Mouse (Mus musculus): ENCODE measurements around the gene Tmem151b. TPM values are rescaled to one million over a fixed set of nuclear protein-coding genes. Genes with fewer than 3 reads are reported as not detected.

Gene Tmem151b
- polyA plus RNA-seq, 1 experiment from 2014 or later = 0.12 TPM

DNA sequence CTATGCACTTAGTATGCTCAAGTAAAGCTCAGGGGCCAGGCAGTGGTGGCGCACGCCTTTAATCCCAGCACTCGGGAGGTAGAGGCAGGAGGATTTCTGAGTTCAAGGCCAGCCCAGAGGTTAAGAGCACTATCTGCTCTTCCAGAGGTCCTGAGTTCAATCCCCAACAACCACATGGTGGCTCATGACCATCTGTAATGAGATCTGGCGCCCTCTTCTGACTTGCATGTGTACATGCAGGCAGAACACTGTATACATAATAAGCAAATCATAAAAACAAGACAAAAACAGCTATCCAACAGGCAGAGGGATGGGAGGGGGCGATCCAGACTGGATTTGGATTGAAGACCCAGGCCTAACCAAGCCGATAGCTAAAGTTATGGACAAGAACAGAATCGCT, 29.4 kb upstream of the Tmem151b start:
- Histone ChIP-seq H3K9ac (ENCODE audit: low read depth, low read length) (no peak overlapping the region), H3K27me3 (ENCODE audit: control insufficient read depth, insufficient read depth, low read depth, low read length) (no peaks in the 10 kb centered on the region), H3K9me3 (replicated peaks; ENCODE audit: control insufficient read depth, low read length) (no peaks in the 10 kb centered on the region), H3K36me3 (ENCODE audit: control insufficient read depth, insufficient read depth) (no peaks in the 10 kb centered on the region), H3K4me1 (ENCODE audit: control insufficient read depth, low read depth, low read length) (peaks cover 45% of the 10 kb centered on the region), H3K4me2 (ENCODE audit: low read depth, low read length) (no peak overlapping the region), H3K4me3 (ENCODE audit: low read depth, low read length) (no peak overlapping the region), H3K27ac (ENCODE audit: low read length) (no peak overlapping the region)
- ATAC-seq (ENCODE audit: low read depth) = no peak
- WGBS (ENCODE audit: insufficient replicate concordance) = 56% methylated on average over 7 of the region's 7 CpGs

DNA sequence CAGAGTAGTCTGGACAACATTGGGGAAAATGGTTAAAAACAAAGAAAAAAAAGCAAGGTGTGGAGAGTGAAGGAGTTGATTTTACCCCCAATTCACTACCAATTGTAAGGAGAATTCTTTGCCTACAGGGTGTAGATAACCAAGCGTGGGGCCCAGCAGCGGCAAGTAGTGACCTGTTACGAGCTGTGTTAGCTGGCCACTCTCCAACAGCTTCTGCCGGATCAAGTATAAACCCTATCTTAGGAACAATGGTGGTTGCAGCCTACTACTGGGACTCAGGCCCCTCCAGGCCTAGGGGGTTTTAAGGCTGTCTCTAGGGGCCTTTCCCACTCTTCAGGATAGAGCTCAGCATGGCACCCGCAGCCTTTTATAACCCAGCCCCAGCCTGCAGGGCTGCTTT, 28.8 kb upstream of the Tmem151b start:
- H3K4me3 ChIP-seq (ENCODE audit: low read depth, low read length) = no peak overlapping the region
- peaks cover 39% of the 10 kb centered on the region for H3K4me1 ChIP-seq (ENCODE audit: control insufficient read depth, low read depth, low read length)
- WGBS (ENCODE audit: insufficient replicate concordance) = 43% methylated on average over 5 of the region's 5 CpGs
- no peak overlapping the region for H3K9ac ChIP-seq (ENCODE audit: low read depth, low read length)
- no peak overlapping the region for H3K4me2 ChIP-seq (ENCODE audit: low read depth, low read length)
- no peak overlapping the region for H3K27ac ChIP-seq (ENCODE audit: low read length)
- ATAC-seq (ENCODE audit: low read depth) = no peak
- no peaks in the 10 kb centered on the region for H3K27me3 ChIP-seq (ENCODE audit: control insufficient read depth, insufficient read depth, low read depth, low read length)
- no peaks in the 10 kb centered on the region for H3K9me3 ChIP-seq (replicated peaks; ENCODE audit: control insufficient read depth, low read length)
- H3K36me3 ChIP-seq (ENCODE audit: control insufficient read depth, insufficient read depth) = no peaks in the 10 kb centered on the region

DNA sequence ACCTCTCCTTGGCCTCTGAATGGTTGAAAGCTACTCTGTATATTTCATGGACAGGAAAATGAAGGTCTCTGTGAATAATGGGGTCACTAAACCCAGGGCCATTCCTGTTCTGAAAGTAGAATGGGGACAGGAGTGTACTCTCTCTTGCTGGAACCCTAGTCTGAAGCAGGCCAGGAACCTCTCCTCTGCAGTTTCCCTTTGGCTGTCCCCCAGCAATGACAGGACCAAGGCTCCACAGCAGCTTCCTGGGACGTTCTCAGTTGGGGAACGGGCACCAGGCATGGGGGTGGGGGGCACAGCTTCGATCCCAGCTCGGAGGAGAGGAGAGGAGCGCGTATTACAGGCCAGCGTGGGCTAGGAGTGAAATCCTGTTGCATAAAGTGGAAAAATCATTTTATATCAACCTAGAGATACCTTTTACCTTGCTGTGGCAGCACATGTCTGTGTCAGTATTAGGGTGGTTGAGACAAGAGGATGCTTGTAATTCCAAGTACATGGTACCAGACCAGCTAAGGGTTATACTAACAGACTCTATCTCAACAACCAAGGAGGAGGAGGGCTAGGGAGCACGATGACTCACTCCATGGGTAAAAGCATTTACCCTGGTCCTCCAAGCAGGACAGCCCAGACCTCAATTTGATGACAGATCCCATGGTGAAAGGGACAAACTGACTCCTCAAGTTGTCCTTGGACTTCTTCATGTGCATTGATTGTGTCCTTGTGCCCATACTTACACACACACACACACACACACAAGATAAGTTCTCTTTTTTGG, 25.8 kb upstream of the Tmem151b start:
- H3K36me3 ChIP-seq (ENCODE audit: control insufficient read depth, insufficient read depth) = peaks cover 14% of the 10 kb centered on the region
- H3K4me2 ChIP-seq (ENCODE audit: low read depth, low read length) = no peak overlapping the region
- H3K27me3 ChIP-seq (ENCODE audit: control insufficient read depth, insufficient read depth, low read depth, low read length) = no peaks in the 10 kb centered on the region
- peaks cover 23% of the 10 kb centered on the region for H3K4me1 ChIP-seq (ENCODE audit: control insufficient read depth, low read depth, low read length)
- no peak overlapping the region for H3K4me3 ChIP-seq (ENCODE audit: low read depth, low read length)
- no peak overlapping the region for H3K9ac ChIP-seq (ENCODE audit: low read depth, low read length)
- ATAC-seq (ENCODE audit: low read depth) = no peak
- no peaks in the 10 kb centered on the region for H3K9me3 ChIP-seq (replicated peaks; ENCODE audit: control insufficient read depth, low read length)
- peak overlapping the region; percentile 94 for H3K27ac ChIP-seq (ENCODE audit: low read length)
- WGBS (ENCODE audit: insufficient replicate concordance) = 87% methylated on average over 8 of the region's 8 CpGs

DNA sequence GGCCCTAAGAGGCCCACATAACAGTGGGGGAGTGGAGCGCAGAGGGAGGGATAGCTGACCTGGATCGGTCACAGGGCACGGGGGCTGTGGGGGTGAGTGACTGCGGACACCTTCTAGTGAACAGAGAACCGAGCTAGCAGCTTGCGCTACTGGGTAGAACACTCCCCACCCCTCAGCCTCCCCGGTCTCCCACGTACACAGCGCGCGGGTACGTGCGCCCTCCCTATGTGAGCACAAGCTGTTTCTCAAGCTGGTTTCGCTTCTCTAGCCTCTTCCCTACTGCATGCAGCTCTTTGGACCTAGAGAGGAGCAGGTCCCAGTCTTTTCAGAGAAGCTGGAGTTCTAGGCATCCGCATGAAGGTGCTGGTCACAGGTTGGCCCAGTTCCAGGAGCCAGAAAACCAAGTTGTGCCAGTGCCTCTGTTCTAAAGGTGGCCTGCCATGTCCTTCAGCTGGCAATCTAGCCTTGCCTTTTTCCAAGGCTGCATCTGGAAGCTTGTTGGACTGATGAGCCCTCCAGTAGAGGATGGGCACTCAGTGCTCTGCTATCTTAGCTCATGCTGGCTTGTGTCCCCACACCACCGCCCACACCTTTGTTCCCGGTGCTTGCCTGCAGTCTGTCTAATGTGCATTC, 24.8 kb upstream of the Tmem151b start:
- peak overlapping the region; percentile 93 for H3K4me3 ChIP-seq (ENCODE audit: low read depth, low read length)
- H3K27ac ChIP-seq (ENCODE audit: low read length) = peak overlapping the region; percentile 94
- peaks cover 26% of the 10 kb centered on the region for H3K4me1 ChIP-seq (ENCODE audit: control insufficient read depth, low read depth, low read length)
- WGBS (ENCODE audit: insufficient replicate concordance) = 1% methylated on average over 17 of the region's 17 CpGs
- H3K9me3 ChIP-seq (replicated peaks; ENCODE audit: control insufficient read depth, low read length) = no peaks in the 10 kb centered on the region
- H3K4me2 ChIP-seq (ENCODE audit: low read depth, low read length) = peak overlapping the region; percentile 97
- peak overlapping the region; percentile 96 for H3K9ac ChIP-seq (ENCODE audit: low read depth, low read length)
- ATAC-seq (ENCODE audit: low read depth) = peak; percentile 67
- peaks cover 25% of the 10 kb centered on the region for H3K36me3 ChIP-seq (ENCODE audit: control insufficient read depth, insufficient read depth)
- H3K27me3 ChIP-seq (ENCODE audit: control insufficient read depth, insufficient read depth, low read depth, low read length) = no peaks in the 10 kb centered on the region

DNA sequence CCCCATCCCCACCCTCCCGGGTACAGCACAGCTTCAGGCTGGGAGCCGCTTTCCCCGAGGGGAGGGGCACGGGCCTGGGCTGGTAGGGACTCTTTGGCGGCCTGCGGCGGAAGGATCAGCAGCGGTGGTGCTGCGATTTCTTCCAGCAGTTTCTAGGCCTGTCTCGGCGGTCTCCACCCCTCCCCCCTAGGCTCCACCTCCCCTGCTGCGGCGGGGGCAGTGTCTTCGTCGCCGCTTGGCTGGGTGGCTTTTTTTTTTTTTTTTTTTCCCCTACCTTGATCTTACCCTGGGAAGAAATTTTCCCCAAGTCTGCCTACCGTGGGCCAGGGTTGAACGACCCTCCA, 24.3 kb upstream of the Tmem151b start:
- 1% methylated on average over 18 of the region's 18 CpGs for WGBS (ENCODE audit: insufficient replicate concordance)
- Histone ChIP-seq H3K4me2 (ENCODE audit: low read depth, low read length) (peak overlapping the region; percentile 97), H3K36me3 (ENCODE audit: control insufficient read depth, insufficient read depth) (peaks cover 30% of the 10 kb centered on the region), H3K9me3 (replicated peaks; ENCODE audit: control insufficient read depth, low read length) (no peaks in the 10 kb centered on the region), H3K4me1 (ENCODE audit: control insufficient read depth, low read depth, low read length) (peaks cover 26% of the 10 kb centered on the region), H3K27me3 (ENCODE audit: control insufficient read depth, insufficient read depth, low read depth, low read length) (no peaks in the 10 kb centered on the region), H3K4me3 (ENCODE audit: low read depth, low read length) (peak overlapping the region; percentile 93), H3K27ac (ENCODE audit: low read length) (peak overlapping the region; percentile 94), H3K9ac (ENCODE audit: low read depth, low read length) (peak overlapping the region; percentile 96)
- ATAC-seq (ENCODE audit: low read depth) = peak; percentile 69

DNA sequence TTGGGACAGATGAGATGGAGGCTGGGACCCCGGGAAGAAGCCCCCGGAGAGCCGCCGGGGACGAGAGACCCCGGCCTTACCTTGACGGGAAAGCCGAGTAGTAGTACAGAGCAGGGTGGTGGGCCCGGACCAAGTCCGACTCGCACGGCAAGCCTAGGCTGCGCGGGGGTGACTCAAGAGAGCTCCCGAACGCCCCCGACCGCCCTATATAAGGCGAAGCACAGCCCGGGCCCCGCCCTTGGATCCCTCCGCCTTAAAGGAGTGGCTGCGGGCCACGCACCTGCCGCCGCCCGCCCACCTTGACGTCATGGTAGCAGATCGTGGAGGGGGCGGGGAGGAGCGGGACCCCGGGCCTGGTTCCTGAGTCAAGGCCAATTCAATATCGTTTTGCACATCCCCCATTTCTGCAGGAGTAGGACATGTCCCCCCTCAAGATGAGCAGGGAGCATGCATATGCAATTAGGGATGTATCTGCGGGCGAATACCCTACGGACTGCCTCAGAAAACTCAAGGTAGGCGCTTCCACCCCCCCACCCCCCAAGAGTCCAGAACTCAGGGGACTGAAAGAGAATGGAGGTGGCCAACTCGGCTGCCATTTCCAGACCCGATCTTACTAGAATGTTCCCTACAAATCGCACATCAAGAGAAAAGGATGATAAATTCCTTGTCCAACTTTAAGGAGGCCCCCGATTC, 23.8 kb upstream of the Tmem151b start, which contains the start of gene Hsp90ab1:
TSS of gene Hsp90ab1 (minus strand) at position 185 of the 693 bp plus-strand sequence.
- peak within 1 kb of the TSS; percentile 93 for H3K4me3 ChIP-seq (ENCODE audit: low read depth, low read length)
- H3K4me2 ChIP-seq (ENCODE audit: low read depth, low read length) = peak within 1 kb of the TSS; percentile 97
- WGBS (ENCODE audit: insufficient replicate concordance) = 0% methylated on average over 41 of the region's 41 CpGs
- no peaks in the 10 kb centered on the region for H3K9me3 ChIP-seq (replicated peaks; ENCODE audit: control insufficient read depth, low read length)
- H3K27ac ChIP-seq (ENCODE audit: low read length) = peak within 1 kb of the TSS; percentile 94
- ATAC-seq (ENCODE audit: low read depth) = peak; percentile 80
- peaks cover 24% of the 10 kb centered on the region for H3K4me1 ChIP-seq (ENCODE audit: control insufficient read depth, low read depth, low read length)
- no peaks in the 10 kb centered on the region for H3K27me3 ChIP-seq (ENCODE audit: control insufficient read depth, insufficient read depth, low read depth, low read length)
- peak within 1 kb of the TSS; percentile 96 for H3K9ac ChIP-seq (ENCODE audit: low read depth, low read length)
- peaks cover 35% of the 10 kb centered on the region for H3K36me3 ChIP-seq (ENCODE audit: control insufficient read depth, insufficient read depth)

DNA sequence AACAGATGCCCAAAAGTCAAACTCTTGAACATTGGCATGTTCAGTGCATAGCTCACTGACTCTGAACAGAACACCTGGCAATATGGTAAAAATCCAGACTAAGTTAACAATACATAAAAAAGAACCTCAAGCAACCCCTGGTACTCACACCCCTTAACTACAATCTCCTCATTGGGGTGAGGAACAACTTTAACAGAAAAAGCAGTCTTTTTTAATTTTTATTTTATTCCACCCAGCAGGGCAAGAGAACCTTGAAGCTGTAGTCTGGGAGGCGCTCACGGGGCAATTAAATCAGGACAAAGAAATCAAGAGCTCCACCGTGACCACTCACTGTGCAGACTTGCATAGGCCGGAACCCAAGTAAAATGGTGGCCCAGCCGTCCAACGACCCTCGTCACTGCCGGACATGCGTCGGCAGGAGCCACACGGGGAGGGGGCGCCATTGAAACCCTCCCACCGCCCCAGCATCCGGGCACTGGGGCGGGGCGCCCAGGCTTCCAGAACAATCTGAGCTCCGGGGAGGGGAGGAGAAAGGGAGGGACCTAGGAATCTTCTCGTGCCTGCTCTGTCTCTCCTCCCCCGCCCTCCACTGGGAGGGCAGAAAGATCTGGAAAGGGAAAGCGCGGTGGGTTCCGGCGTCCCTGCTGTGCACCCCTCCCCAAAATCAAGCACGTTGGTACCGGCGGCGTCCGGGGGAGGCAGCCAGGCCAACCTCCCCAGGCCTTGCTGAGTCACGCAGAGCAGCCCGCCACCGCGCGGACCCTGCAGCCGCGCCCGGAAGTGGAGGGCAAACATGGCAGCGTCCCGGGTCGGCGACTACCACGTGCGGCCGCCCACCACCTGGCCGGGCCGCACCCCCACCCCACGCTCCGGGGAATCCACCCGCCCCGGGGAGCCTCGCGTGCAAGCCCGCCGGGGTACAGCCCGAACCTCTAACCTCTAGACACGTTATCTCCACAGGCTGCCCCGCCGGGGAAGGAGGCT, 22.9 kb upstream of the Tmem151b start:
- Histone ChIP-seq H3K4me2 (ENCODE audit: low read depth, low read length) (peak overlapping the region; percentile 97), H3K9me3 (replicated peaks; ENCODE audit: control insufficient read depth, low read length) (no peaks in the 10 kb centered on the region), H3K27ac (ENCODE audit: low read length) (peak overlapping the region; percentile 94), H3K9ac (ENCODE audit: low read depth, low read length) (peak overlapping the region; percentile 96), H3K36me3 (ENCODE audit: control insufficient read depth, insufficient read depth) (peaks cover 40% of the 10 kb centered on the region), H3K4me1 (ENCODE audit: control insufficient read depth, low read depth, low read length) (peaks cover 24% of the 10 kb centered on the region), H3K4me3 (ENCODE audit: low read depth, low read length) (peak overlapping the region; percentile 93), H3K27me3 (ENCODE audit: control insufficient read depth, insufficient read depth, low read depth, low read length) (no peaks in the 10 kb centered on the region)
- under 1% methylated on average over 54 of the region's 57 CpGs for WGBS (ENCODE audit: insufficient replicate concordance)
- peak; percentile 47 for ATAC-seq (ENCODE audit: low read depth)

DNA sequence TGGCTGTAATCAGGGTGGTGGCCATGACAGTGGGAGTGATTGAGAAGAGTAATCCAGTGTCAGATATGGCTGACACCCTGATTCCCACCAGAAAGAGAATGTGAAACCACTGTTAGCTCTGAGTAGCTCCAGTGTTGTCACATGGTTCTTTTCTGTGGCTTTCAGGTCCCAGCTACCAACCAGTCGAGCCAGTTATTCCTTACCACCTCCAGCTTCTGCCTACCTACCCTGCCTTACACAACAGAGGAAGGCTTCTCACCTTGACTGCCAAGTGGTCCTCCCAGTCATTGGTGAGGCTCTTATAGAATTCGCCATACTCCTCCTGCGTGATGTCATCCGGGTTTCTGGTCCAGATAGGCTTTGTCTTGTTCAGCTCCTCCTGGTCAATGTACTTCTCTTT, 20.5 kb upstream of the Tmem151b start:
- H3K4me1 ChIP-seq (ENCODE audit: control insufficient read depth, low read depth, low read length) = peaks cover 29% of the 10 kb centered on the region
- H3K9ac ChIP-seq (ENCODE audit: low read depth, low read length) = no peak overlapping the region
- H3K4me2 ChIP-seq (ENCODE audit: low read depth, low read length) = no peak overlapping the region
- peaks cover 52% of the 10 kb centered on the region for H3K36me3 ChIP-seq (ENCODE audit: control insufficient read depth, insufficient read depth)
- WGBS (ENCODE audit: insufficient replicate concordance) = 69% methylated on average over 4 of the region's 4 CpGs
- no peaks in the 10 kb centered on the region for H3K9me3 ChIP-seq (replicated peaks; ENCODE audit: control insufficient read depth, low read length)
- H3K27me3 ChIP-seq (ENCODE audit: control insufficient read depth, insufficient read depth, low read depth, low read length) = no peaks in the 10 kb centered on the region
- ATAC-seq (ENCODE audit: low read depth) = no peak
- H3K27ac ChIP-seq (ENCODE audit: low read length) = no peak overlapping the region
- H3K4me3 ChIP-seq (ENCODE audit: low read depth, low read length) = no peak overlapping the region
